Mouse (Mus musculus) kidney, postnatal 14 days (tissue): ENCODE measurements around the gene Raf1.

Experiments used
- DNase-seq: peaks from one replicate; pipeline ENCODE4 v3.0.0; 2022; ENCODE audit warnings: mixed read lengths

The Raf1 gene

DNA sequence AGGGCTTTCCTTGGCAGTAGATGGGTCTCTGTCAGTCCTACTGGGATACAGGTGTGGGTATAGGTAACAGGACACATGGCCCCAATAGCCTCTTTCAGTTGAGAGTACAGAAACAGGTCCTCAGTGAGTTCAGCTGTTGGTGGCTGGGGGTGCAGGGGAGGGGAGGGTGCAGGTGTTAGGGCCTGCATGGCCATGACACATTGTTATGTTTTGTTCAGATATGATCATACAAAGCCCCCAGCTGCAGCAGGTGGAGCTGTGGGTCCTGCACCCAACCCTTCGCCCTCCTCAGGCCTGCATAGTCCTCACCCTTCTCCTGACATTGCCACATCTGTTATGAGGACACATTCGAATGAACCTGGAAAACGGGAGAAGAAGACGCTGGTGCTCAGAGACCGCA is 66.1 kb downstream of the Raf1 start:
- DNase-seq: no peak

DNA sequence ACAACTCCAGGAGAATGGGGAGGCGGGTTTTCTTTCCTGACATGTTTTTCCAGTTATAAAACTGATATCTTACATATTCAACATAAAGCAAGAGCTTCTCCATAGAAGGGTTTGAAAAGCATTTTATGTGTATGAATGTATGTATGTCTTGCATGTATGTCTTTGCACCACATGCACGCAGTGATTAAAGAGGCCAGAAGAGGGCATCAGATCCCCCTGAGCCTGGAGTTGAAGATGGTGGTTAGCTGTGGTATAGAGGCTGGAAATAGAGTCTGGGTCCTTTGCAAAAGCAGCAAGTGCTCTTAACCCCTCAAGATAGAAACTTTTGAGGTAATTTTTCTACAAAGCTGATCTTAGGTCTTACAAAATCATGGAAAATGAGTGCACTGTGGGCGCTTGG is 67.3 kb downstream of the Raf1 start:
- no peak for DNase-seq

DNA sequence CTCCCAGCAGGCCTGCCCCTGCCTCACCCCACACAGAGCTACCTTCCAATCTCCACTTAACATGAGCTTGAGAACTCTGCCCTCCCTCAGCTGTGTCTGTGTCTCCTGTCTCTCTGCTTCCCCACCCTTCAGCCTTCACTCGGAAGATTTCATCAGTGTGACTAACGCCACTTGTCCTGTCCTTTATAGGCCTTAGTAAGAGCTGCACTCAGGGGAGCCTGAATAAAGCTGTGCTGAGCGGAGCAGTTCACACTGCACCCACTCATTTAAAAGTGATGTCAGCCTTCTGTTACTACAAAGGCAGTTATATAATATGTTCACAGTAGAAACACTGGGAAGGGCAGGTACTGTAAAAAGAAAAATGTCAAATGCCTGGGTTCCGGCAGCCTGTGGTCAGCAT is 69.0 kb downstream of the Raf1 start:
- DNase-seq: no peak

GRCm38 (mm10) chr6:115606461-115606860 is 70.0 kb downstream of the Raf1 start:
- no peak for DNase-seq

DNA sequence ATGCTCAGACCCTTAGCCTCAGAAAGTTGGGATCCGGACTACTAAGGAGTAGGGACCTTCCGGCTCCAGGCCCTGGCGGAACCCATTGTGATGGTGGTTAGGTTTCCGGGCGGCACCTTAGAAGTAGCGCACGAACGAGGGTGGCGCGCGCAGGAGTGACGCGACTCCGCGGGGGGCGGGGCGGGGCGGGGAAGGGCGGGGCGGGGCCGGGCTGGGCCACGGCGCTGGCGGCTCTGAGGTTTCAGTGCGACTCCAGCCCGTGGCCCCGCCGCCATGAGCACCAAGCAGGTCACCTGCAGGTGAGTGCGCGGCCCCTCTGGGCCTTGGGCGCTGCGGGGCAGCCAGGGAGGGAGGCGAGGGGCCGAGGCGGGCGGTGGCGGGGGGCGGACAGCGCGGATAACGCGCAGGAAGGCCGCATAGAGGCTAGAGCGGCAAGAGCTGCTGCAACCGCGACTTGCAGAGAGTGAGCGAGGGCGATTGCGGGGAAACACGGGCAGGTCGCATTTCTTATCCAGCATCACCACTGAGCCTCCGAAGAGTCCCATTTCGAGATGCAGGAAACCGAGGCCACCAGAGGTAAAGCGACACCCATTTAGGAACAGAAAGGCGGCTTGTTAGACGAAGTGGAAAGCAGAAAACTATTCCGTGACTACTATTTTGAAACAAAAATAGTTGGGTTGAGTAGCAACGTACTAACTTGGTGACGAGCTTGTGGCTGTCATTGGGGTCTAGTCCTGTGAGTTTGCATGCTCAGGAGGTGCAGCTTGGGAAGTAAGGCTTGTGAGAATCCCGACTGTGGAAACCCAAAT is 74.5 kb downstream of the Raf1 start, which contains the start of gene Mkrn2:
TSS of gene Mkrn2 (plus strand) at position 188 of the 809 bp plus-strand sequence.
- peak; percentile 89 for DNase-seq

DNA sequence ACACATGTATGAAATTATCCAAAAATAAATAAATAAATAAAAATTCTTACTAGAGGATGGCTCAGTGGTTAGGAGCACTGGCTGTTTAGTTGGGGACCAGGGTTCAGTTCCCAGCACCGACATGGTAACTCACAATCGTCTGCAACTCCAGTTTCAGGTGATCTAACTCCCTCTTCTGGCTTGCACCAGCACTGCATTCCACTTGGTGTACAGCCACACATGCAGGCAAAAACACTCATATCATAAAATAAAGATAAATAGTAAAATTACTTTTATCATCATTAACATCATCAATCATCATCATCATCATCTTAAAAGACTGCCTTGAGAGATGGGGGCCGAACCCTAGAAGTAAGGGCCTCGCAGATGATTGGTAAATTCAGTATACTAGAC is 75.1 kb downstream of the Raf1 start:
- DNase-seq: peak; percentile 11

GRCm38 (mm10) chr6:115595667-115596066 is 80.8 kb downstream of the Raf1 start:
- no peak for DNase-seq

DNA sequence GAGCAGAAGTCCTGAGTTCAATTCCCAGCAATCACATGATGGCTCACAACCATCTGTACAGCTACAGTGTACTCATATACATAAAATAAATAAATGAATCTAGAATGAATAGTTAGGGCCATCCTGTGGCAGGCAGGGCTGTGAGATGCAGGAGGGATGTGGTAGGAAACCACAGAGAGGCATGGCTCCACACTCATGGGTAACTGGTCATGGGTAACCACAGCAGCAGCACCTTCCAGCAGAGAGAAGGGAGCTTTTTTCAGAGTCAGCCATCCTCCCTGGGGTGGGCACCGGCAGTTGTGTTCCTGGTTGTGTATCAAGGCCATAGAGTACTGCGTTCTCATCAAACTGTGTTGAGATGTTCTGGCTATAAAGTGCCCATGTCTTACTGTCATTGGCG is 82.0 kb downstream of the Raf1 start:
- DNase-seq: no peak

- DNase-seq: no peak
These were observed 83.2 kb downstream of the Raf1 start for GRCm38 (mm10) chr6:115593252-115593651.

- DNase-seq: peak; percentile 72
These were observed 84.0 kb downstream of the Raf1 start, which contains the start of gene Mkrn2os for GRCm38 (mm10) chr6:115592458-115592857. Gene Mkrn2os, minus strand, starts transcription at chr6:115592576.

- no peak for DNase-seq
These were observed 84.6 kb downstream of the Raf1 start for GRCm38 (mm10) chr6:115591692-115592359.

- no peak for DNase-seq
These were observed 90.1 kb downstream of the Raf1 start for GRCm38 (mm10) chr6:115586321-115586720.

DNA sequence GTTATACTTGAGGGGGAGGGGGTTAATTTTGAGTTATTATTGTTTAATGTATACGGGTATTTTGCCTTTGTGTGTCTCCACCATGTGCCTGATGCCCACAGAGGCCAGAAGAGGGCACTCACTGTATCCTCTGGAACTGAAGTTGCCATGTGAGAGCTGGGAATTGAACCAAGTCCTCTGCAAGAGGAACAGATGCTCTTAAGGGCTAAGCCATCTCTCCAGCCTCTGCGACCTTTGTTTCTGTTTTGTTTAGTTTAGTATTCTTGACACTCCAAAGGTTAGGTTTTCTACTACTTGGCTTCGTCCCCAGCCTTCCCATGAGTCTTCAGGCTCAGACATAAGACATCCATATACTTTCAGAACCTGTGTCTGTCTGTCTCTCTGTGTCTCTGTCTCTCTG is 92.3 kb downstream of the Raf1 start:
- no peak for DNase-seq

DNA sequence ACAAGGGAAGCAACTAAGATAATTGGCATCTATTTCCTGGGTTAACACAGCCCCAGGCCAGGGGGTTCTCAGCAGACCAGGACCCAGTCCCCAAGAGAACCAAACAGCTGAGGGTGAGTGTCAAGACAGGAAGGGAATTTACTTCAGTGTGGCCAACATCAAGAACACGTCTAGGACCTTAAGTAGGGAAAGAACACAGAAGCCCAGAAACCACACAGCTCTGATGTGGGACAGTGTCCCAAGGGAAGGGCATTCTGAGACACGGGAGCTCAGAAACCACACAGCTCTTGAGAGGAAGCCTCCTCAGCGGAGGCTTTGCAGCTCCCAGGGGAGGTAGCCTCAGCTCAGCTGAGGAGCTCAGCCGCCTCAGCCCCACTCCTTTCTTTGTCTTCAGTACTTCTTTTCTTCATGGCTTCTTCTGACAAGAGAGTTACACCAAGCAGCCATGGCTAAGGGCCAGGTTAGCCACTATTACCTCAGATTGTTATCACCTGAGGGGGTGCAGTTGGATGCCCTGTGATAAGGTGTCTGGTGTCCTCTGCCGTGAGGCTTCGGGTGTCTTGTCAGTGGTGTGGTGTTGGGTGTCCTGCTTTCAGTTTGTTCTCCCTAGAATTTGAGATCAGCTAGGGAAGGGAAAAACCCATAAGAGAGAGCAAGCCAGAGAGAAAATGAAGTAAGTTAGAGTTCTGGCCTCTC is 92.9 kb downstream of the Raf1 start:
- DNase-seq: no peak

DNA sequence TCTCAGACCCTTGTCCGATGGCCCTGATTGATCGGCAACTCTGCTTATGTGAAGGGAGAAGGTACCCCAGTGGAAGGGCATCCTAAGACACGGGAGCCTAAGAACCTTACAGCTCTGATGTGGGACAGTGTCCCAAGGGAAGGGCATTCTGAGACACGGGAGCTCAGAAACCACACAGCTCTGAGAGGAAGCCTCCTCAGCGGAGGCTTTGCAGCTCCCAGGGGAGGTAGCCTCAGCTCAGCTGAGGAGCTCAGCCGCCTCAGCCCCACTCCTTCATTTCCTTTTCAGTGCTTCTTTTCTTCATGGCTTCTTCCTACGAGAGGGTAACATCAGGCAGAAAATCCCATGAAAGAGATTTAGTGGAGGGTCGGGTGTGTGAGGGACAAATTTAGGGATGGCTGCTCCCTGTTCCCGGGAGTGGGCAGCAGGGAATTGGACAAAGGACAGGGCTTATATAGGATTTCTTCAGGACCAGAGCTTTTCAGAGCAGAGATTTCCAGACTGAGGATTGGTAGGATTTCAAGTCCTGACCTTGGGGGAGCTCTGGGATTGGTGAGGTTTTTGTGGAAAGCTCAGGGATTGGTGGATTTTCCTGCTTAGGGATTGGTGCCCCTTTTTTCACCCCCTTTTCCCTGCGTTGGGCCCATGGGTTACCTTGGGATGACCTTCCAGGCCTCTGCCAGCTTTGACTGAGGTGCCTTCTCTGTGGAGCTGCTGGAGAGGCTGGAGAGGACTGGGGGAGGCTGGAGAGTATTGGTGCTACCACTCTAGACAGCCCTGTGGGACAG is 93.9 kb downstream of the Raf1 start:
- DNase-seq: no peak

GRCm38 (mm10) chr6:115580810-115581209 is 95.6 kb downstream of the Raf1 start:
- no peak for DNase-seq

- no peak for DNase-seq
These were observed 98.5 kb downstream of the Raf1 start for GRCm38 (mm10) chr6:115577941-115578340.

DNA sequence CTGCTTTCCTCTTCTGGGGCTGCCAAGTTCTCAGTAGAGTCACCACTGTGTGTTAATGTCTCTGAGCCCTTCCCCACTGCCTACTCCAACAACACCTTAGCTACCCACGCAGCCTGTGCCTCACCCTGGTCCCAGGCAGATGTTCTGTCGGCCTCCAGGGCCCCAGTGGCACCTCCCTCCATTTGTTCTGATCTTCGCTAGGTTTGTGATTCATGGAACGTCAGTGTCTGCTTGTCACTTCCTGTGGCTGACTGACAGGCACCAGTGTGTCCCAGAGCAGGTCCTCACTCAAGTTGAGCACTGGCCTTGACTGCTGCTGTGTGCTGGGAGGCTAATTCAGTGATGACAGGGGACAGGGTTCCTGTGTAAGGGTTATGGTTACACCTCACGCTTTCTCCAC is 99.0 kb downstream of the Raf1 start:
- no peak for DNase-seq

GRCm38 (mm10) chr6:115574171-115574570 is 102.3 kb downstream of the Raf1 start:
- no peak for DNase-seq
